Mouse (Mus musculus): ENCODE measurements around the gene Dtx3. TPM values are rescaled to one million over a fixed set of nuclear protein-coding genes. Genes with fewer than 3 reads are reported as not detected.
"Not testable (repeated sequence)": the region's sequence is repeated elsewhere in the genome, so short reads cannot be mapped to it uniquely, and the experiment has no call there.

Gene Dtx3
- total RNA-seq, 2 experiments from 2014 or later, result 6.3 to 18.9 TPM

DNA sequence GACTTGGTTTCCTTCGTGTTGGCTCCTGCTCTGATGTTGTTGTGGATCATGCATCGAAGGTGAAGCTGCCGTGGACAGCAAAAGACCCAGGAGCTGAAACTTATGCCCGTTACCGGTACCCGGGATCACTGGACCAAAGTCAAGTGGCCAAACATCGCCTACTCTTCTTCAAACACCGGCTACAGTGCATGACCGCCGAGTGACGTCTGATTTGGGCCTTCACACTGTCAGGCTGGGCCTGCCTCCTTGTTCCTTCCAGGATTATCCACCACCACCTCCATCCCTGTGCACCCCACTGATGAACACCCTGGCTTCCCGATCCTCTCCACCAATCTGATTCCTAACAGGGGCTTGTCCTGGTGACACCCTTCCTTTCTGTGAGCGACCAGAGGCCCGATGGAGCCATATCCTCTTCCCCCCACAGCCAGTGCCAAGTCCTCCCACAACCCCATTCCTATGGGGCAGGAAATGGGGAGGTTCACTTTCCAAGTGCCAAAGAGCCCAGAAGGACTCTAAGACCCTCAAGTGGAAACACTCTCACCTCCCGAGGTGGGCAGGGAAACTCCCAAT, 23.8 kb downstream of the Dtx3 start:
- no peak for ATAC-seq (replicated peaks; ENCODE audit: low FRiP score, poor library complexity, severe bottlenecking)

DNA sequence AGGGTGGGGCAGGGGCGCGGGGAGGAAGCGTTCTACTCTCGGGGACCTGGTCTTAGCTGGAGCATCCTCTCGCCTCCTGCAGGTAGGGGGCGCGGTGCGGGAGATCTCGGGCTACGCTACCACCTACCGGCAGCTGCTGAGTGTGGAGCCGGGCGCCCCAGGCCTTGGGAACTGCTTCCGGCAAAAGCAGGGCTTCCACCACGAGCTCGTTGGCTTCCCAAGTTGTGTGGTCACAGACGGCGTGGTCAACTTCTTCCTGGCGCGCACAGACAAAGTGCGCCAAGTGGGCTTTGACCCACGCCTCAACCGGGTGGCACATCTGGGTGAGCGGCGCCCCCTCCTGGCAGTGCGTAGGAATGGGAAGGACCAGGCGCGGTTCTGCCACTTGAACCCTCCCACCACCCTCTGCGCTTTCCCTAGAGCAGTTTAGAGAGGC, 24.7 kb downstream of the Dtx3 start:
- peak; percentile 87 for ATAC-seq (replicated peaks; ENCODE audit: low FRiP score, poor library complexity, severe bottlenecking)

DNA sequence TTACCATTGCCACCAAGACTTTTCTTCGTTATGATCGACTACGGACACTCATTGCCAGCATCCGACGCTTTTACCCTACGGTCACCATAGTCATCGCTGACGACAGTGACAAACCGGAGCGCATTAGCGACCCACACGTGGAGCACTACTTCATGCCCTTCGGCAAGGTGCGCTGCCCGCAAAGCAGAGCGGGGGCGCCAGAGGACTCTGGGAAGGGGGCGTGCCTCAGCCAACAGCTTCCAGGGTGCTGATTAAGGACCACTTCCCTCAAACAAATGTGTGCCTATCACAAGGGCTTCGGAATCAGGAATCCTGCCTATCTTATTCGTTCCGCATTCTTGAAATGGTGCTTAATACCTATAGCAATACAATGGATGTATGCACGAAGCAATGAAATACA, 25.5 kb downstream of the Dtx3 start:
- no peak for ATAC-seq (replicated peaks; ENCODE audit: low FRiP score, poor library complexity, severe bottlenecking)

DNA sequence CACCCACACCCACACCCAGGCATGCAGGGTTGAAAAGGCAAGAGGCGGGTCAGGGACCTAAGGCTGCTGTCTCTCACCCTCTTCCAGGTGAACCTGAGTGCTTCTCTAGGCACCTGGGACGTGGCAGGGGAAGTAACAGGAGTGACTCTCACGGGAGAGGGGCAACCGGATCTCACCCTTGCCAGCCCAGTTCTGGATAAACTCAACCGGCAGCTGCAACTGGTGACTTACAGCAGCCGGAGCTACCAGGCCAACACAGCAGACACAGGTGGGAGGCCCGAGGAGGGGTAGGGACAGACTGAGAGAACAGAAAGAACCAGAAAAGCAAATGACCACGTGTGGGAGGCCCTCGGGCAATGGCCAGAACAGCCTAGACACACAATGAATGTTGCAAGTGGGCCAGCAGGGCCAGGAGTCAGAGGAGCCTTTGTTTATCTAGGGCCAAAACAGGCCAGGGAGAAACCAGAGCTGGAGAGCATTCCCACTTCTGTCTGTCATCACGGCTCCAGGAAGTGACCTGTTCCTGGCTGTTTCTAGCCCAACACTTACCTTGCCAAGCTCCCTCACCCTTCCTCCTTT, 27.8 kb downstream of the Dtx3 start:
- ATAC-seq (replicated peaks; ENCODE audit: low FRiP score, poor library complexity, severe bottlenecking), result no peak

DNA sequence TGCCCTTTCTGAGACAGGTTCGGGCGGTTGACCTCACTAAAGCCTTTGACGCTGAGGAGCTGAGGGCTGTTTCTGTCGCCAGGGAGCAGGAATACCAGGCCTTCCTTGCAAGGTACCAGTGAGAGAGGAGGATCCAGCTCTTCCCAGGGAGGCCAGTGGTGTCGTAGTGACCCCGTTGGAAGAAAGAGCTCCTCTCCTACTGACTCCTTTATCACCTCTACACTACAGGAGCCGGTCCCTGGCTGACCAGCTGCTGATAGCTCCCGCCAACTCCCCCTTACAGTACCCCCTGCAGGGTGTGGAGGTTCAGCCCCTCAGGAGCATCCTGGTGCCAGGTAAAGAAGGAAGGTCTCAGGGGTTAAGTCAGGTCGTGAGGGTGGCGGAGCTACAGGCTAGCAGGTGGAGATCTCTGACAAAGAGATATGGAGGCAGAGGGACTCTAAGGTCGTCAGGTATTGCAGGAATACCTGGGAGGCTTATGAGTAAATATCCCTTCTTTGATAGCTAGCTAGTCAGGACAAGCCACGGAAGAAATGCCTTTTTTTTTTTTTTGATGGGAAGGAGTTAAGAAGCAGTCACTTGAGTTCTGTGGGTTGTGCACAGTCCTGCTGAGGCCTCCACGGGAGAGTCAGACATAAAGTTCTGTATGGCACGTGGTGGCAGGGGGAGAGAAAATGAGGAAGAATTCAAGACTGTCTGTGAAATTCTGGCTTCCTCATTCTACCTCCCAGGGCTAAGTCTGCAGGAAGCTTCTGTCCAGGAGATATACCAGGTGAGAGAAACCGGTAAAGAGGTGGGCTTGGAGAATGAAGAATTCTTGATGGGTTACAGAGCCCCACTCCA, 28.5 kb downstream of the Dtx3 start:
- ATAC-seq (replicated peaks; ENCODE audit: low FRiP score, poor library complexity, severe bottlenecking), result no peak

DNA sequence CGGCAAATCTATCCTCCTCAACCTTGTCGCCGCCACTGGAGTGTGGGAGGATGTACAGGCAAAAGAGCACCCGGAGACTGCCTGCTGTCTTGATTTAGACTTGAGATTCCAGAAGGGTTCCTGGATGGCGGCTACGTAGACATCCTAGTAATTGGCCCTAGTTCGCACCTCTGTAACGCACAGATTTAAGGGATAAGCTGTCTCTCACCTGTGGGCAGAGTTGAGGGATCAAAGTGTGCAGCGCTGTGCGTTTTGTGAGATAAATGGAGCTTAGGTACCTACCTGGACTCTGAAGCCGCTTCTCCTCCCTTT, 29.2 kb downstream of the Dtx3 start:
- ATAC-seq (replicated peaks; ENCODE audit: low FRiP score, poor library complexity, severe bottlenecking), result no peak

DNA sequence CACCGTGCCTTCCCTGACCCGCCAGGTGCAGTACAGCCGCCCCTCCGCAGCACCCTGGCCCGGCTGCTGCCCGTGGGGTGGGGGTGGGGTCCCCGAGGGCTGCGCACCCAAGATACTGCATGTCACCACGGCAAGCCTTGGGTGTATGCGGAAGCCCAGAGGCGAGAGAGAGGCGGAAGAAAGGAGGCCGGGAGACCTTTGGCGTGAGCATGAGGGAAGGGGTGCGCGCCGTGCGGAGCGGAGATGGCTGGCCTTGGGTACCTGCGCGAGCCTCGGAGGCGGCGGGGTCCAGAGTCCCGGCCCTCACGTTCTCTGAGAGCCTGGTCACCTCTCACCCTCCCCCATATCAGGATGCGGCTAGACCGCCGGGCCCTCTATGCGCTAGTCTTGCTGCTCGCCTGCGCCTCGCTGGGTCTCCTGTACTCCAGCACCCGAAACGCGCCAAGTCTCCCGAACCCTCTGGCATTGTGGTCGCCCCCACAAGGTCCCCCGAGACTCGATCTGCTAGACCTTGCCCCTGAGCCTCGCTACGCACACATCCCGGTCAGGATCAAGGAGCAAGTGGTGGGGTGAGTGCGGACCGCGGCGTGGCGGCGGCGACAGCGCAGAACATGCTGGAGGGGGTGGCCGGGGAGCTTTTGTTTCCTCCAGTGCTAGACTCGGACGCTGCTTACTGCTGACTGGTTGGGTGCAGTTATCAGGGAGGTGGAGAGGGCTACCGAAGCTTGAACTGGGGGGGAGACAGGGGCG, 29.7 kb downstream of the Dtx3 start:
- 0 out of 2 replicates have a peak, but pooled peaks have one; percentile 7 for ATAC-seq (replicated peaks; ENCODE audit: low FRiP score, poor library complexity, severe bottlenecking)

DNA sequence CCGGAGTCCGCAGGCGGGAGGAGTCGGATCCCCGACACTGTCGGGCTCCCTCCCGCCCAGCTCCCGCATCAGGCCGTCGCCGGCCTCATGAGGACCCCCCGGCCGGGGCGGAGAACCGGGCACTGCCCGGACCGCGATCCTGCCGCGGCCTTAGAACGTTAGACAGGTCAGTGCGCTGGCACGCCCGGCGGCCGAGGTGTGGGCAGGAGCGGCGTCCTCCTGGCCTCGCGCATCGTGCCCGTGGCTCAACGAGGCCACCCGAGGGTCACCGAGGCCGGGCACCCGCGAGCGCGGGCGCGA, 30.2 kb downstream of the Dtx3 start:
- ATAC-seq (replicated peaks; ENCODE audit: low FRiP score, poor library complexity, severe bottlenecking), result 0 out of 2 replicates have a peak, but pooled peaks have one; percentile 2

DNA sequence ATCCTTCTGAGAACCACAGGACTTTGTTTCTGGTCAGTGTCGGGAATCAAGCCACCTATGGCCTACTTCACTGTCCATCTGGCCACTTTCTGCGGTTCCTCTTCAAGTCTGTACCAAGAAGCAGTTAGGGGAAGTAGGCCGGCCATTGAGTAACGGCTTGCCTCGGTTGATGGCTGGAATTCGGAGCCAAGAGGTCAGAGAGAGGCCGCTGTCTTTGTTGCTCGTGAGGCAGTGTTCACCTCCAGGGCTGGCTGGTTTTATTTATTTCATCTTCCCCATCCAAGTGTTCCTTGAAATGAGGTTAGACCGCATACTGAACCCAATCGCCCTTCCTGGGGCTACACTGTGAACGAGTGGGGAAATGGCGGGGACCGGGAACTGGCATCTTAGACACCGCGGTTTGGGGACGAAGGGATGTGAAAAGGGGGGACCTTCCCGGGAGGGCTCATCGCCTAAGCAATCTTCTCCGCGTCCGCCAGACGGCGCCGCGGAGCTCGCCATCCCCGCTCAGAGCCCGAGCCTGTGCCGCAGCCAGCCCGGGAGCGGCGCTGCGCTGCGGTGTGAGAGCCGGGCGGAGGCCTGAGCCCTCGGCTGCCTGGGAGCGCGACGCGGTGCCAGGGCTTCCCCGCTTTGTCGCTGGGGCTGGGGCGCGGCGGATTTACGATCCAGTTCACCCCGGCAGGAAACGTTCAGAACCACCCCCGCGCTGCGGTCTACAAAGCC, 30.7 kb downstream of the Dtx3 start, which contains the start of gene B4galnt1:
B4galnt1 (plus strand) TSS at position 595 of the 723 bp plus-strand sequence.
- peak; percentile 92 for ATAC-seq (replicated peaks; ENCODE audit: low FRiP score, poor library complexity, severe bottlenecking)

DNA sequence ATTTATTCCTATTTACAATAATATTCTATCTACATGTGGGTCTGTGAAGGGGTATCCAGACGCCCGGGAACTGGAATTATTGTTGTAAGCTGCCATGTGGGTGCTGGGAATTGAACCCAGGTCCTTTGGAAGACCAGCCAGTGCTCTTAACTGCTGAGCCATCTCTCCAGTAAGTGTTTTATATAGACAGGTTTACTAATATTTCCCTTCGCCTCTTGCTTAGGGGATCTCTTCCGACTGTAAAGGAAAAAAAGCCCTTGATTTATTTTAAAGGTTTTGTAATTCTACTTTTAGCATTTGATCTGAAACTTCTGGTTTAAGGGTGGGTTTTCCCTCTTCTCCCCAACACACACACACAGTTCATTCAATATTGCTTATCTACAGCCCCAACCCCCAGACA, 31.3 kb downstream of the Dtx3 start:
- ATAC-seq (replicated peaks; ENCODE audit: low FRiP score, poor library complexity, severe bottlenecking), result no peak

DNA sequence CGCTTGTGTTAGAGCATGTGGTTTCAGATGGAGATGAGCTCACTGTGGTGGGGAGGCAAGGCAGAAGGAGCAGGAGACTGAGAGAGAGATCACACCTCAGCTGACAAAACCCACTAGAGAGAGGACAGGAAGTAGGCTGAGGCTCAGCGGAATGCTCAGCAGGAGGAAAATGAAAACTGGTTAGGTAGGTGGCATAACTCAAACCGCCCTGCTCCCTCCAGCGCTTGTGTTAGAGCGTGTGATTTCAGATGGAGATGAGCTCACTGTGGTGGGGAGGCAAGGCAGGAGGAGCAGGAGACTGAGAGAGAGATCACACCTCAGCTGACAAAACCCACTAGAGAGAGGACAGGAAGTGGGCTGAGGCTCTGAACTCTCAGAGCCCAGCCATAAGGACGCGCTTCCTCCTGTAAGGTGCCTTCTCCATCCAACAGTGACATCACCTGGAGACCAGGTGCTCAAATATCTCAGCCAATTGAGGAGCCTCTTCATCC, 32.7 kb downstream of the Dtx3 start:
- ATAC-seq (replicated peaks; ENCODE audit: low FRiP score, poor library complexity, severe bottlenecking), result not testable (repeated sequence)

DNA sequence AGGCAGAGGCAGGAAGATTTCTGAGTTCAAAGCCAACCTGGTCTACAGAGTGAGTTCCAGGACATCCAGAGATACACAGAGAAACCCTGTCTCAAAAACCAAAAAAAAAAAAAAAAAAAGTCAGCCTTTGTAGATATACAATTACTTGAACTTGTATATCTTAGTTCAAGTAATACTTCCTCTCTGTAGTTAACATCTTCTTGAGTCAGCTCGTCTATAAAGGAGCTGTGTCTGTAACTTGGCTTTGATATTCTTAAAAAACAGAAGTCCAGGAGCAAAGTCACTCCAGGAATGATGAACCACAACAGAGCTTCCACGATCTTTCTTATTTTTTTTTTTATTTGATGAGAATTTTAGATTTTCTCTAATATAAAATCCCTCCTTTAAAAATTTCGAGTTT, 34.8 kb downstream of the Dtx3 start:
- ATAC-seq (replicated peaks; ENCODE audit: low FRiP score, poor library complexity, severe bottlenecking), result no peak

DNA sequence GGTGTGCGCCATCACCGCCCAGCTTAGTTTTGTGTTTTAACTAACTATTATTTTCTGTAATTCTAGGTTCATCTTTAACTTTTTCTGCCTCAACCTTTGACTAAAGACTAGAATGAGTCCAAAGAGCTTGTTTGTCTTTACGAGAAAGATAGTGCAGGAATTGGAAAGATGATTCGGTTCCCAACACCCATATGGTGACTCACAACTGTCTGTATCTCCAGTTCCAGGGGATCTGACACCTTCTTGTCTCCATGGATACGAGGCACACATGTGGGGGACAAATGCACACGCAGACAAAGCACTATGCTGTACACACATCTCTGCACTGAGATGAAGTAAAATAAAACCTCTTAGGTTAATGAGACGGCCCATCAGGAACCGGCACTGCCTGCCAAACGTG, 35.4 kb downstream of the Dtx3 start:
- ATAC-seq (replicated peaks; ENCODE audit: low FRiP score, poor library complexity, severe bottlenecking), result no peak

DNA sequence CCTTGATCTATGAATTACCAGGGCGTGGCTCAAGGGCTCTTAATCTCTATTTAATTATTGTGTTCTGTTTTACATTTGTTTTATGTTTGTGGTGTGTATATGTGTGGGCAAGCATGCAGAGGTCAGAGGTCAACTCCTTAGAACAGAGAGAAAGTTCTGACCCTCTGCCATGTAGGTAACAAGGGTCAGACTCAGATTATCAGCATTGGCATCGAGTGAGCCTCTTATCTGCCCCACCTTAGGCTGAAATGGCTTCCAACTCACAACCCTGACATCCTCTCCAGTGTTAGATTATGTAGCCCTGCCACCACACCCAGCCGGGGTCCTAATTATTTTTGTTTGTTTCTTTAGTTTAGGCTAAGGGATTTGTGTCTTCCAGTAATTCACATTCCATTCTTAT, 37.1 kb downstream of the Dtx3 start:
- ATAC-seq (replicated peaks; ENCODE audit: low FRiP score, poor library complexity, severe bottlenecking), result no peak

DNA sequence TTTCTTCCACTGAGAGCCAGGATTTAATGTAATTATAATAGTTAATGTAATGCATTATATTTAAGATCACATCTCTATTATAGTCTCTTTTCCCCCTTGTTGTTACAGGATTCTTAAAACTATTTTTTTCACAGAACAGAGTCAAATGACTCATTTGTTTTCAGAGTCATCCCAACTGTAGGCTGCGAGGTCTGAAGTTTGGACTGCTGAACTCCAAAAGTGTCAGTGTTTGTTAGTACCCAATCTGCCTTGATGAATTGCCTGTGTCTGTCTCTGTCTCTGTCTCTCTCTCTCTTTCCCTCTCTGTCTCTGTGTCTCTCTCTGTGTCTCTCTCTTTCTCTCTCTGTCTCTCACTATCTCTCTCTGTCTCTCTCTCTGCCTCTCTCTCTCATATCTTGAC, 39.0 kb downstream of the Dtx3 start:
- ATAC-seq (replicated peaks; ENCODE audit: low FRiP score, poor library complexity, severe bottlenecking), result no peak

DNA sequence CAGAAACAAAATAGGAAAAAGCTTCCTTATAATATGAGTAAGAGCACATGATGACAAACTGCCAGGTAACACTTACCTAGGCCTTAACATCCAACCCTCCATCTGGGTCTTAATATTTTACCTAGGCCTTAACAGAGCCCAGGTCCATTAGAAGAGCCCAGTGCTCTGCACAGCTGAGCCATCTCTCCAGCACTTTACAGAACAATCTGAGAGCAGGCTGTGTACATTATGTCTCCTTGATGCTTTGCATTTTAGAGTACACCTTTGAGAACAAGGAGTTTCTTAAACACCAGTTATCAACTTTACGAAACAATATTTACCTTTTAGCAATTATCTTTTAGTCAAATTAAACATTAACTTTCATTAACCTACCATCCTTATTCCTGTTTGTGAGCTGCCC, 39.4 kb downstream of the Dtx3 start:
- ATAC-seq (replicated peaks; ENCODE audit: low FRiP score, poor library complexity, severe bottlenecking), result no peak

DNA sequence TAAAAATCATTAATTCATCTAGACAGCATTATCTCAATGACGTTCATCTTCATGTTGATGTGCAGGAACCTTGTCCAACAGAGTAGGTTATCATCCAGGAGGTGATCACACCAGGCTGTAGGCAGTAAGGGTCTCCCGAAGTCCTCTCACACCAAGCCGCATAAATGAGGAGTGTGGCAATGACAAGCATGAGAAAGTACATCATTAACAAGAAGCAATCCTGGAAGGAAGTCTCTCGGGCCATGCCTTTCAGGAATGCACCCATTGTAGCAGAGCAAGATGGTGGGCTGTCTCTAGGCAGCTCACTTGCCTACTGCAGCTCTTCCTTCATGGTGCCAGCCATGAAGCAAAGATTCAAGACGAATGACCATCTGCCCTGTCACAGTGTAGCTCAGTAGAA, 40.9 kb downstream of the Dtx3 start:
- no peak for ATAC-seq (replicated peaks; ENCODE audit: low FRiP score, poor library complexity, severe bottlenecking)

DNA sequence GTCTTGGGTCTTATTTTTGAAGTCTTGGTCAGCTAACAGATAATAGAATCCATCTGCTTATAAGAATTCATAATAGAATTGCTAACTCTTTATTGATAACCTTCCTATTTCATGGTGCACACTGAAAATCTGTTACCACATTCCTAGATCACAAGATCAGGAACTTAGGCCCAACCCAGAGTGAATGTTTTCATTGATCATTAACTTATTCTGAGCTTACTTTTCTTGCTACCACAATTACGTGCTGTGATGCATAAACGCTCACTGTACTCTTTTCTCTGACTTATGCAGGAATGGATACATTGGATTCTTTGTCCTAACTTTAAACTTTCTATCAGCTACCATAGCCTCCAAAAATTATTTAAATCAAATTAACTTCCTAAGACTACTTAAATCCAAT, 41.3 kb downstream of the Dtx3 start:
- ATAC-seq (replicated peaks; ENCODE audit: low FRiP score, poor library complexity, severe bottlenecking), result no peak

DNA sequence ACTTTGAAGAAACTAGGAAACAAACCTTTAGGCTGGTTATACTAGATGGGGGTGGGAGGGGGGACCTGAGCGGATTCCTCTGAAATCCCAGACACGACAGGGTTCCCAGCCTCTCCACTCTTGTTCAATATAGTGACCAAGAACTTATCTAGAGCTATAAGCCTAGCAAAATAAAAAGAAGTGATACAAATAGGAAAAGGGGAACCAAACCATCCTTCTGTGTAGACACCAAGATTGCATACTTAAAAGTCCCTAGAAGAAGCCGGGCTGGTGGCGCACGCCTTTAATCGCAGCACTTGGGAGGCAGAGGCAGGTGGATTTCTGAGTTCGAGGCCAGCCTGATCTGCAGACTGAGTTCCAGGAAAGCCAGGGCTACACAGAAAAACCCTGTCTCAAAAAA, 42.2 kb downstream of the Dtx3 start:
- no peak for ATAC-seq (replicated peaks; ENCODE audit: low FRiP score, poor library complexity, severe bottlenecking)

DNA sequence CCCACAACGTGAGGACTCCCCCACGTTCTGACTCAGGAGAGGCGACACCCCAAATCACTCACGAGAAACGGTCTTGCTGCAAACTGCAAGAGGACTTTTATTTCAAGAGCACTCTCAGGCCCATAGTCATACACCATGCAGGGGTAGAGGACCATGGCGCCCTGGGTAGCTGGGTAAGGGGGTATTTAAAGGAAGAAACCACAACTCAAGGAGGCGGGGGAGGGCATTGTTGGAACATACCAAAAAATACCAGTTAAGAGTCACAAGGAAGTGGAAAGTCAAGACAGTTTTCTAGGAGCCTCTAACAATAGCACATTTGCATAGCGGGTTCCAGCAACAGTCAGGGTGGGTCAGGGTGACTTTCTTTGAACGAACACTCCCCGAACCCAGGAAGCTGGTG, 43.0 kb downstream of the Dtx3 start:
- ATAC-seq (replicated peaks; ENCODE audit: low FRiP score, poor library complexity, severe bottlenecking), result not testable (repeated sequence)
